Mouse (Mus musculus): ENCODE results near the gene Adamts16. TPM values are rescaled to one million over a fixed set of nuclear protein-coding genes. Genes with fewer than 3 reads are reported as not detected.
"Not testable (repeated sequence)": the region's sequence is repeated elsewhere in the genome, so short reads cannot be mapped to it uniquely, and the experiment has no call there.

The Adamts16 gene
- polyA plus RNA-seq (2014; fragmentation: Nextera tagmentation; extraction: Ambion mirVana), result 6.6 and 11.2 TPM in 2 replicates

GRCm38 (mm10) chr13:70841421-70841904 is at the start of gene Adamts16:
Adamts16 (minus strand) TSS chr13:70841811.
- Histone ChIP-seq H3K27me3 (ENCODE audit: control insufficient read depth, insufficient read depth, low read length) (peaks cover 5% of the 10 kb centered on the region; the same call in 1 of the 2 replicates), H3K4me2 (replicated peaks; ENCODE audit: low read depth, low read length) (peak within 1 kb of the TSS; percentile 65), H3K9ac (ENCODE audit: low read depth, low read length) (peak within 1 kb of the TSS; percentile 59), H3K4me3 (ENCODE audit: low read length) (peak within 1 kb of the TSS; percentile 44), H3K27ac (ENCODE audit: low read depth, low read length) (0 out of 2 replicates have a peak within 1 kb of the TSS, but pooled peaks have one; percentile 5), H3K4me1 (ENCODE audit: control insufficient read depth, insufficient read depth, low read length) (peaks cover 11% of the 10 kb centered on the region; the same call in 1 of the 2 replicates), H3K9me3 (ENCODE audit: control insufficient read depth, low read length) (no peaks in the 10 kb centered on the region), H3K36me3 (ENCODE audit: control insufficient read depth, insufficient read depth, low read length) (no peaks in the 10 kb centered on the region)
- under 1% methylated on average over 18 of the region's 18 CpGs for WGBS
- peak; percentile 70 for ATAC-seq (ENCODE audit: low FRiP score, low TSS enrichment)

- Histone ChIP-seq H3K27ac (ENCODE audit: low read depth, low read length) (no peak overlapping the region), H3K36me3 (ENCODE audit: control insufficient read depth, insufficient read depth, low read length) (no peaks in the 10 kb centered on the region), H3K9me3 (ENCODE audit: control insufficient read depth, low read length) (no peaks in the 10 kb centered on the region), H3K4me3 (ENCODE audit: low read length) (no peak overlapping the region), H3K27me3 (ENCODE audit: control insufficient read depth, insufficient read depth, low read length) (no peaks in the 10 kb centered on the region), H3K4me2 (replicated peaks; ENCODE audit: low read depth, low read length) (no peak overlapping the region), H3K4me1 (ENCODE audit: control insufficient read depth, insufficient read depth, low read length) (no peaks in the 10 kb centered on the region), H3K9ac (ENCODE audit: low read depth, low read length) (no peak overlapping the region)
- 86% methylated on average over 1 of the region's 1 CpGs for WGBS
- ATAC-seq (ENCODE audit: low FRiP score, low TSS enrichment), result no peak
Observed at GRCm38 (mm10) chr13:70887136-70887535, 45.5 kb upstream of the Adamts16 start.

- H3K9me3 ChIP-seq (ENCODE audit: control insufficient read depth, low read length), result no peaks in the 10 kb centered on the region
- no peak overlapping the region for H3K4me3 ChIP-seq (ENCODE audit: low read length)
- H3K9ac ChIP-seq (ENCODE audit: low read depth, low read length), result no peak overlapping the region
- H3K27me3 ChIP-seq (ENCODE audit: control insufficient read depth, insufficient read depth, low read length), result no peaks in the 10 kb centered on the region
- no peak overlapping the region for H3K27ac ChIP-seq (ENCODE audit: low read depth, low read length)
- no peaks in the 10 kb centered on the region for H3K36me3 ChIP-seq (ENCODE audit: control insufficient read depth, insufficient read depth, low read length)
- ATAC-seq (ENCODE audit: low FRiP score, low TSS enrichment), result no peak
- H3K4me2 ChIP-seq (replicated peaks; ENCODE audit: low read depth, low read length), result no peak overlapping the region
- H3K4me1 ChIP-seq (ENCODE audit: control insufficient read depth, insufficient read depth, low read length), result no peaks in the 10 kb centered on the region
- WGBS, result 87% methylated on average over 2 of the region's 2 CpGs
Observed at GRCm38 (mm10) chr13:70885006-70885405, 43.4 kb upstream of the Adamts16 start.

GRCm38 (mm10) chr13:70883891-70884890 is 42.6 kb upstream of the Adamts16 start:
- no peaks in the 10 kb centered on the region for H3K4me1 ChIP-seq (ENCODE audit: control insufficient read depth, insufficient read depth, low read length)
- no peaks in the 10 kb centered on the region for H3K27me3 ChIP-seq (ENCODE audit: control insufficient read depth, insufficient read depth, low read length)
- H3K27ac ChIP-seq (ENCODE audit: low read depth, low read length), result peak overlapping the region; percentile 26; the same call in 1 of the 2 replicates
- no peaks in the 10 kb centered on the region for H3K36me3 ChIP-seq (ENCODE audit: control insufficient read depth, insufficient read depth, low read length)
- ATAC-seq (ENCODE audit: low FRiP score, low TSS enrichment), result 0 out of 2 replicates have a peak, but pooled peaks have one; percentile 28
- H3K9me3 ChIP-seq (ENCODE audit: control insufficient read depth, low read length), result no peaks in the 10 kb centered on the region
- 71% methylated on average over 12 of the region's 12 CpGs for WGBS
- H3K4me3 ChIP-seq (ENCODE audit: low read length), result no peak overlapping the region
- no peak overlapping the region for H3K9ac ChIP-seq (ENCODE audit: low read depth, low read length)
- H3K4me2 ChIP-seq (replicated peaks; ENCODE audit: low read depth, low read length), result no peak overlapping the region

GRCm38 (mm10) chr13:70879971-70880370 is 38.4 kb upstream of the Adamts16 start:
- not testable (repeated sequence) for ATAC-seq (ENCODE audit: low FRiP score, low TSS enrichment); H3K4me3 ChIP-seq (ENCODE audit: low read length); H3K36me3 ChIP-seq (ENCODE audit: control insufficient read depth, insufficient read depth, low read length); H3K9ac ChIP-seq (ENCODE audit: low read depth, low read length); H3K27ac ChIP-seq (ENCODE audit: low read depth, low read length); H3K27me3 ChIP-seq (ENCODE audit: control insufficient read depth, insufficient read depth, low read length); H3K4me2 ChIP-seq (replicated peaks; ENCODE audit: low read depth, low read length); H3K9me3 ChIP-seq (ENCODE audit: control insufficient read depth, low read length)
- peaks cover 10% of the 10 kb centered on the region for H3K4me1 ChIP-seq (ENCODE audit: control insufficient read depth, insufficient read depth, low read length)
- 54% methylated on average over 2 of the region's 2 CpGs for WGBS

- ATAC-seq (ENCODE audit: low FRiP score, low TSS enrichment), result peak; percentile 3; the same call in 1 of the 2 replicates
- Histone ChIP-seq H3K9ac (ENCODE audit: low read depth, low read length) (no peak overlapping the region), H3K4me3 (ENCODE audit: low read length) (no peak overlapping the region), H3K27ac (ENCODE audit: low read depth, low read length) (0 out of 2 replicates have a peak overlapping the region, but pooled peaks have one; percentile 11), H3K36me3 (ENCODE audit: control insufficient read depth, insufficient read depth, low read length) (no peaks in the 10 kb centered on the region), H3K27me3 (ENCODE audit: control insufficient read depth, insufficient read depth, low read length) (no peaks in the 10 kb centered on the region), H3K4me2 (replicated peaks; ENCODE audit: low read depth, low read length) (no peak overlapping the region), H3K4me1 (ENCODE audit: control insufficient read depth, insufficient read depth, low read length) (peaks cover 10% of the 10 kb centered on the region), H3K9me3 (ENCODE audit: control insufficient read depth, low read length) (no peaks in the 10 kb centered on the region)
- WGBS, result 98% methylated on average over 1 of the region's 1 CpGs
Observed at GRCm38 (mm10) chr13:70877550-70877913, 35.9 kb upstream of the Adamts16 start.

- no peaks in the 10 kb centered on the region for H3K36me3 ChIP-seq (ENCODE audit: control insufficient read depth, insufficient read depth, low read length)
- no peak overlapping the region for H3K9ac ChIP-seq (ENCODE audit: low read depth, low read length)
- H3K4me1 ChIP-seq (ENCODE audit: control insufficient read depth, insufficient read depth, low read length), result peaks cover 10% of the 10 kb centered on the region
- 60% methylated on average over 10 of the region's 10 CpGs for WGBS
- no peak overlapping the region for H3K4me2 ChIP-seq (replicated peaks; ENCODE audit: low read depth, low read length)
- H3K27me3 ChIP-seq (ENCODE audit: control insufficient read depth, insufficient read depth, low read length), result no peaks in the 10 kb centered on the region
- no peak overlapping the region for H3K4me3 ChIP-seq (ENCODE audit: low read length)
- no peaks in the 10 kb centered on the region for H3K9me3 ChIP-seq (ENCODE audit: control insufficient read depth, low read length)
- H3K27ac ChIP-seq (ENCODE audit: low read depth, low read length), result peak overlapping the region; percentile 38
- peak; percentile 88 for ATAC-seq (ENCODE audit: low FRiP score, low TSS enrichment)
Observed at GRCm38 (mm10) chr13:70876648-70877549, 35.3 kb upstream of the Adamts16 start.

GRCm38 (mm10) chr13:70875411-70875949 is 33.9 kb upstream of the Adamts16 start:
- no peaks in the 10 kb centered on the region for H3K36me3 ChIP-seq (ENCODE audit: control insufficient read depth, insufficient read depth, low read length)
- no peak overlapping the region for H3K4me2 ChIP-seq (replicated peaks; ENCODE audit: low read depth, low read length)
- no peak overlapping the region for H3K9ac ChIP-seq (ENCODE audit: low read depth, low read length)
- H3K4me1 ChIP-seq (ENCODE audit: control insufficient read depth, insufficient read depth, low read length), result peaks cover 10% of the 10 kb centered on the region
- no peaks in the 10 kb centered on the region for H3K9me3 ChIP-seq (ENCODE audit: control insufficient read depth, low read length)
- no peak overlapping the region for H3K27ac ChIP-seq (ENCODE audit: low read depth, low read length)
- H3K4me3 ChIP-seq (ENCODE audit: low read length), result no peak overlapping the region
- ATAC-seq (ENCODE audit: low FRiP score, low TSS enrichment), result no peak
- H3K27me3 ChIP-seq (ENCODE audit: control insufficient read depth, insufficient read depth, low read length), result no peaks in the 10 kb centered on the region
- WGBS, result 83% methylated on average over 4 of the region's 4 CpGs
